Mouse (Mus musculus) CD8-positive naive resting alpha-beta T cell, adult 57 days (primary cell): ENCODE measurements around the gene Vmn2r-ps159. TPM values are rescaled to one million over a fixed set of nuclear protein-coding genes. Genes with fewer than 3 reads are reported as not detected.

Experiments used
- total RNA-seq: library from RNA; stranded (reverse); gene quantifications from one replicate; pipeline ENCODE4 v1.2.4, GENCODE M21; 2023

Vmn2r-ps159 gene
- not detected for total RNA-seq

GRCm38 (mm10) chr4:156330803-156331202 is at the start of gene Vmn2r-ps159:
TSS of gene Vmn2r-ps159 (plus strand) at chr4:156331103.

Other genes with a start within 250 kb of the Vmn2r-ps159 start
- 47.3 TPM for gene 9430015G10Rik, start 221.1 kb upstream of the Vmn2r-ps159 start, total RNA-seq
- gene Rnf223, start 200.6 kb upstream of the Vmn2r-ps159 start, total RNA-seq, result 1.4 TPM
- 5.8 TPM for gene Agrn, start 133.6 kb upstream of the Vmn2r-ps159 start, total RNA-seq
- 14.4 TPM for gene Isg15, start 130.3 kb upstream of the Vmn2r-ps159 start, total RNA-seq
- gene AW011738, start 127.8 kb upstream of the Vmn2r-ps159 start, total RNA-seq, result 10.8 TPM
- gene Perm1, start 115.2 kb upstream of the Vmn2r-ps159 start, total RNA-seq, result 0.43 TPM
- gene Plekhn1, start 96.2 kb upstream of the Vmn2r-ps159 start, total RNA-seq, result 46.5 TPM
- gene Noc2l, start 95.1 kb upstream of the Vmn2r-ps159 start, total RNA-seq, result 99.1 TPM
- gene Samd11, start 75.4 kb upstream of the Vmn2r-ps159 start, total RNA-seq, result 0.46 TPM